Mouse (Mus musculus) Patski (cell line): ENCODE results near the gene Psmd6. TPM values are rescaled to one million over a fixed set of nuclear protein-coding genes. Genes with fewer than 3 reads are reported as not detected.

Source experiments
- ATAC-seq: fragments of 100-300 bp; one replicate; pipeline ENCODE4 v1.8.0; 2021
- CTCF ChIA-PET: fragments of 350-600 bp; sonication (Branson Sonifier 250); formaldehyde crosslinking; loops from one replicate; lab custom pipeline; 2022; ENCODE audit warnings: inconsistent platforms; lab: Charles Lee
- POLR2A ChIA-PET: fragments of 350-600 bp; sonication (Branson Sonifier 250); formaldehyde crosslinking; loops from one replicate; lab custom pipeline; 2022; ENCODE audit warnings: antibody characterized with exemption, inconsistent platforms; lab: Charles Lee
- DNase-seq: peaks from one replicate; pipeline ENCODE4 v3.0.0-alpha.2; 2011; ENCODE audit warnings: low read depth, low spot score
- H3K27me3 ChIP-seq: fragments of 371-371 bp; one replicate; pipeline ENCODE4 v1.5.1; 2021
- CTCF ChIP-seq: fragments of 100-300 bp; IDR thresholded peaks from one replicate; pipeline ENCODE4 v1.5.1; 2021
- in situ Hi-C: fragments of 300-500 bp; cut with MboI; formaldehyde crosslinking; loops from 3 replicates; pipeline ENCODE4 v1.11.1; 2018; ENCODE audit warnings: low pct_unique_long_range_greater_than_20kb, mixed read lengths
- polyA plus RNA-seq: library from polyadenylated mRNA; unstranded; gene quantifications from one replicate; pipeline ENCODE4 v1.2.3, GENCODE M21; 2021

The Psmd6 gene
- polyA plus RNA-seq: 159 TPM

GRCm38 (mm10) chr14:14120230-14121096, at the start of gene Psmd6:
Psmd6 (minus strand) TSS chr14:14120984.
- in situ Hi-C loops: loop anchor here (25.0 kb wide), 2 partner anchors 558 to 758 kb away; no protein-coding TSS in a partner anchor
- POLR2A ChIA-PET: no interaction called here
- CTCF ChIA-PET: interaction anchor here (1.4 kb wide), 1 partner anchor 22 kb away, joined by 3 read pairs; no protein-coding TSS in a partner anchor

GRCm38 (mm10) chr14:14110710-14111109, 10.1 kb downstream of the Psmd6 start:
- ATAC-seq (no peak), DNase-seq (no peak)
- CTCF ChIA-PET: interaction anchor here (1.2 kb wide), 1 partner anchor 193 kb away, joined by 3 read pairs; no protein-coding TSS in a partner anchor
- TF ChIP-seq CTCF: no peak
- in situ Hi-C loops: loop anchor here (25.0 kb wide), 2 partner anchors 548 to 748 kb away; no protein-coding TSS in a partner anchor
- H3K27me3 ChIP-seq: no peaks in the 10 kb centered on the region
- POLR2A ChIA-PET: no interaction called here

More at GRCm38 (mm10) chr14:14120230-14121096, at the start of gene Psmd6:
- peak; percentile 100 for TF ChIP-seq CTCF
- peak; percentile 31 for DNase-seq
- H3K27me3 ChIP-seq: peaks cover 4% of the 10 kb centered on the region
- ATAC-seq: peak; percentile 96

GRCm38 (mm10) chr14:14104930-14105318, 15.9 kb downstream of the Psmd6 start:
- POLR2A ChIA-PET: no interaction called here
- CTCF ChIA-PET: no interaction called here
- no peak for TF ChIP-seq CTCF
- ATAC-seq (no peak), DNase-seq (no peak)
- in situ Hi-C loops: loop anchor here (5.0 to 25.0 kb wide), 3 partner anchors 148 to 743 kb away; no protein-coding TSS in a partner anchor
- no peaks in the 10 kb centered on the region for H3K27me3 ChIP-seq

- TF ChIP-seq CTCF: no peak
- CTCF ChIA-PET: no interaction called here
- ATAC-seq: no peak
Measured at GRCm38 (mm10) chr14:14104213-14104929, 16.4 kb downstream of the Psmd6 start.

GRCm38 (mm10) chr14:14101296-14101695, 19.5 kb downstream of the Psmd6 start:
- POLR2A ChIA-PET: interaction anchor here (0.7 kb wide), 1 partner anchor 141 kb away, joined by 3 read pairs; no protein-coding TSS in a partner anchor
- TF ChIP-seq CTCF: no peak
- ATAC-seq (no peak), DNase-seq (no peak)
- H3K27me3 ChIP-seq: no peaks in the 10 kb centered on the region
- in situ Hi-C loops: loop anchor here (5.0 to 25.0 kb wide), 3 partner anchors 144 to 739 kb away; no protein-coding TSS in a partner anchor
- CTCF ChIA-PET: no interaction called here

More at GRCm38 (mm10) chr14:14104213-14104929, 16.4 kb downstream of the Psmd6 start:
- no peaks in the 10 kb centered on the region for H3K27me3 ChIP-seq
- POLR2A ChIA-PET: no interaction called here
- DNase-seq: no peak
- in situ Hi-C loops: loop anchor here (5.0 to 25.0 kb wide), 3 partner anchors 147 to 742 kb away; no protein-coding TSS in a partner anchor

- in situ Hi-C loops: loop anchor here (5.0 to 25.0 kb wide), 3 partner anchors 144 to 739 kb away; no protein-coding TSS in a partner anchor
- no peak for ATAC-seq
Measured at GRCm38 (mm10) chr14:14100773-14101280, 20.0 kb downstream of the Psmd6 start.

GRCm38 (mm10) chr14:14098330-14098980, 22.3 kb downstream of the Psmd6 start:
- peak; percentile 99 for TF ChIP-seq CTCF
- POLR2A ChIA-PET: interaction anchor here (1.0 kb wide), 1 partner anchor 17 kb away, joined by 3 read pairs; no protein-coding TSS in a partner anchor
- ATAC-seq (peak; percentile 90), DNase-seq (peak; percentile 57)
- CTCF ChIA-PET: interaction anchor here (0.6 to 3.1 kb wide), 33 partner anchors 8 to 186 kb away, joined by 3 to 21 read pairs (median 4); partner anchors contain the start of gene Psmd6
- in situ Hi-C loops: no loop called here
- H3K27me3 ChIP-seq: no peaks in the 10 kb centered on the region

More at GRCm38 (mm10) chr14:14100773-14101280, 20.0 kb downstream of the Psmd6 start:
- H3K27me3 ChIP-seq: no peaks in the 10 kb centered on the region
- POLR2A ChIA-PET: interaction anchor here (0.7 kb wide), 1 partner anchor 140 kb away, joined by 3 read pairs; no protein-coding TSS in a partner anchor
- TF ChIP-seq CTCF: no peak
- no peak for DNase-seq
- CTCF ChIA-PET: no interaction called here

GRCm38 (mm10) chr14:14090571-14090970, 30.2 kb downstream of the Psmd6 start:
- ChIA-PET CTCF (interaction anchor here (1.5 kb wide), 1 partner anchor 63 kb away, joined by 3 read pairs; no protein-coding TSS in a partner anchor), POLR2A (no interaction called here)
- DNase-seq (no peak), ATAC-seq (no peak)
- in situ Hi-C loops: no loop called here
- no peak for TF ChIP-seq CTCF
- no peaks in the 10 kb centered on the region for H3K27me3 ChIP-seq

- no peak for TF ChIP-seq CTCF
- ChIA-PET POLR2A (no interaction called here), CTCF (interaction anchor here (3.5 kb wide), 1 partner anchor 10 kb away, joined by 21 read pairs; no protein-coding TSS in a partner anchor)
- in situ Hi-C loops: no loop called here
- DNase-seq (no peak), ATAC-seq (peak; percentile 6)
- H3K27me3 ChIP-seq: no peaks in the 10 kb centered on the region
Measured at GRCm38 (mm10) chr14:14088016-14088791, 32.6 kb downstream of the Psmd6 start.
